Mouse (Mus musculus) G1E (cell line): ENCODE data around the gene Rab30. TPM values are rescaled to one million over a fixed set of nuclear protein-coding genes. Genes with fewer than 3 reads are reported as not detected.

Experiments
- ATAC-seq: 2 replicates; pipeline ENCODE4 v1.8.0; 2016; ENCODE audit warnings: mild to moderate bottlenecking; ENCODE audit not compliant: insufficient number of reproducible peaks, poor library complexity, low FRiP score, severe bottlenecking; ENCODE audit errors: extremely low read depth
- DNase-seq: peaks from one replicate; pipeline ENCODE4 v3.0.0; 2012; ENCODE audit warnings: low spot score
- H3K27me3 ChIP-seq: 2 replicates; pipeline ENCODE4 v1.6.1; 2012; ENCODE audit warnings: mild to moderate bottlenecking, low read length, inconsistent platforms; ENCODE audit not compliant: insufficient read depth
- H3K36me3 ChIP-seq: replicated peaks from 2 replicates; pipeline ENCODE3; 2012; ENCODE audit warnings: mild to moderate bottlenecking, inconsistent platforms
- H3K4me1 ChIP-seq: 2 replicates; pipeline ENCODE4 v1.6.1; 2012; ENCODE audit warnings: low read depth, low read length, inconsistent platforms, mixed read lengths; ENCODE audit not compliant: insufficient read depth
- H3K4me3 ChIP-seq: 2 replicates; pipeline ENCODE4 v1.5.1; 2012; ENCODE audit warnings: low read depth, mild to moderate bottlenecking, inconsistent platforms, low read length, moderate library complexity, mixed read lengths
- H3K9me3 ChIP-seq: replicated peaks from 2 replicates; pipeline ENCODE4 v1.6.1; 2012; ENCODE audit warnings: inconsistent platforms
- CTCF ChIP-seq: IDR thresholded peaks from 2 replicates; pipeline ENCODE4 v1.5.1; 2012; ENCODE audit warnings: low read depth, low read length, inconsistent platforms, mixed read lengths
- GATA1 ChIP-seq: IDR thresholded peaks from 2 replicates; pipeline ENCODE4 v1.6.1; 2012; ENCODE audit warnings: borderline replicate concordance, low read length, inconsistent platforms, mixed read lengths
- GATA2 ChIP-seq: IDR thresholded peaks from 2 replicates; pipeline ENCODE4 v1.6.1; 2012; ENCODE audit warnings: low read depth, low read length, inconsistent platforms, borderline replicate concordance
- POLR2AphosphoS5 ChIP-seq: IDR thresholded peaks from 2 replicates; pipeline ENCODE4 v1.6.1; 2012; ENCODE audit warnings: low read depth, low read length, inconsistent platforms; ENCODE audit not compliant: insufficient replicate concordance
- TAL1 ChIP-seq: conservative IDR thresholded peaks from 2 replicates; pipeline ENCODE4 v1.6.1; 2012; ENCODE audit warnings: low read depth, low read length, inconsistent platforms, mixed read lengths
- polyA plus RNA-seq: library from polyadenylated mRNA; stranded (reverse); fragments of >175 nt; gene quantifications from 2 replicates; pipeline ENCODE4 v1.2.3, GENCODE M21; 2012
- total RNA-seq, 2 experiments: library from RNA; stranded (forward) in 1 of 2; stranded (reverse) in 1 of 2; fragments of 200-1000 nt in 1 of 2; fragments of >200 nt in 1 of 2; fragmentation: Nextera tagmentation in 1 of 2; gene quantifications; 2 replicates each; pipeline ENCODE4 v1.2.3; 2014 to 2017

The Rab30 gene
- total and polyA plus RNA-seq, 3 experiments, result 0.08 to 4.4 (median 1.6) TPM

DNA sequence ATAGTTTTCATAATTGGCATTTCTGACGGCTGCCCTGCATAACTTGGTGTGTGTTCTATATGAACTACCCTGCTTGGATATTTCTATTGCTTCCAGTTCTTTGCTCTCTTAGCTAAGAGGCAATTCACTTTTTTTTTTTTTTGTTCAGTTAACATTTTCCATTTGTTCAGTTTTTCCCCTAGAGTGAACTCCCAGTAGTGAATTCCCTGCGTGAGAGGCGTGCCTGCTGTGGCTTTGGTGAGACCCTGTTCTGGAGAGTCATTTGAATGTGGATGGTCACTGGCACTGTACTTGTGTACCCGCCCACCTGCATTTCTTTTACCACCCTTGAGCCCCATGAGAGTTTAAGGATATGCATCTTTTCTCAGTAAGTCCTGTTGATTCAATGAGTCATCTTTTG, 60.8 kb downstream of the Rab30 start:
- no peak for DNase-seq
- H3K4me3 ChIP-seq, result no peak overlapping the region

DNA sequence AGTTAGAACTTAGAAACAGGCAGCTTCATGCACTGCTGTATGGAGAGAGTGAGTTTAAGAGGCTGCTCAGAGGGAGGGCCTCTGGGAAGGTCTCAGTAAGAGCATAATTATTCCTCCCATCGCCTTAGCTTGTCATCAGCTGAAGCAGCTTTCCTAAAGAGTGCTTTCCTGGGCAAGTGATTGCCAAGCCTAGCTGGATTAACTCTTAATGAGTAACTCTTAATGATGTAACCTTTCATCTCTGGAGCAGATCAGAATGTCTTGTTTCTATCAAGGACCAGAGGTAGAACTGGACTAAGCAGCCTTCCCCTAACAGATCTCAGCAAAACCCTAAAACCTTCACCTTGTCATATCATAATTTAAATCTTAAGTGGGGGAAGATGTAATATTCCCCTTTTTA, 61.8 kb downstream of the Rab30 start:
- no peaks in the 10 kb centered on the region for H3K4me1 ChIP-seq
- ATAC-seq, result no peak
- H3K27me3 ChIP-seq, result peaks cover 3% of the 10 kb centered on the region; the same call in 1 of the 2 replicates

More for the DNA sequence above, 60.8 kb downstream of the Rab30 start:
- no peak for ATAC-seq
- TF ChIP-seq CTCF (no peak), TAL1 (no peak), POLR2AphosphoS5 (no peak), GATA2 (no peak), GATA1 (no peak)
- Histone ChIP-seq H3K36me3 (no peaks in the 10 kb centered on the region), H3K27me3 (peaks cover 3% of the 10 kb centered on the region; the same call in 1 of the 2 replicates), H3K9me3 (no peaks in the 10 kb centered on the region), H3K4me1 (no peaks in the 10 kb centered on the region)

GRCm38 (mm10) chr7:92804919-92805668, 63.7 kb downstream of the Rab30 start:
- Histone ChIP-seq H3K4me1 (no peaks in the 10 kb centered on the region), H3K4me3 (no peak overlapping the region), H3K36me3 (no peaks in the 10 kb centered on the region), H3K27me3 (no peaks in the 10 kb centered on the region), H3K9me3 (no peaks in the 10 kb centered on the region)
- DNase-seq, result no peak
- TF ChIP-seq TAL1, result no peak
- no peak for ATAC-seq

More for the DNA sequence above, 61.8 kb downstream of the Rab30 start:
- no peak overlapping the region for H3K4me3 ChIP-seq
- DNase-seq, result no peak
- H3K36me3 ChIP-seq, result no peaks in the 10 kb centered on the region
- H3K9me3 ChIP-seq, result no peaks in the 10 kb centered on the region
- no peak for TF ChIP-seq POLR2AphosphoS5
- TF ChIP-seq CTCF, result no peak
- TF ChIP-seq GATA2, result no peak
- TF ChIP-seq TAL1, result no peak
- no peak for TF ChIP-seq GATA1

- no peak overlapping the region for H3K4me3 ChIP-seq
- no peaks in the 10 kb centered on the region for H3K27me3 ChIP-seq
- ATAC-seq, result no peak
- H3K4me1 ChIP-seq, result no peaks in the 10 kb centered on the region
- DNase-seq, result no peak
- H3K36me3 ChIP-seq, result no peaks in the 10 kb centered on the region
- H3K9me3 ChIP-seq, result no peaks in the 10 kb centered on the region
- TF ChIP-seq POLR2AphosphoS5 (no peak), GATA1 (no peak), CTCF (no peak), TAL1 (no peak), GATA2 (no peak)
These were observed 65.2 kb downstream of the Rab30 start for GRCm38 (mm10) chr7:92806512-92807188.

DNA sequence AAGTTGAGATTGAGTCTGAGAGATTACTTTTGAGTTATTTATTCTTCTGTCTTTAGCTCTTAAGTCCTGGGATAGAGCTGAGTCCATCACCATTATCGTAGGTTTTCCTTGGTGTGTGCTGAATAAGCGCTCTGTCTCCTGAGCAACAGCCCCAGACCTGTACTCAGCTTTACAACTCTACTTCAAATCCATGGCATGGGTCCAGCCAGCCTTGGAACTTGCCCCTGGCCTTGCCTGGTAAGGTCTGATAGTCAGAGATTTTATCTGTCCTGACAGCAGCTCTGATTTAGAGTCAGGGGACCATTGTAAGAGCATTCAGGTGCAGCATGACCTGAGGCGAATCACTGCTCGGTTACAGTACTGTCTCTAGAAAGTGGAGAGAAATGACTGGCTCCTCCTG, 66.1 kb downstream of the Rab30 start:
- ATAC-seq, result no peak
- Histone ChIP-seq H3K36me3 (no peaks in the 10 kb centered on the region), H3K27me3 (no peaks in the 10 kb centered on the region), H3K4me1 (no peaks in the 10 kb centered on the region), H3K9me3 (no peaks in the 10 kb centered on the region), H3K4me3 (no peak overlapping the region)
- TF ChIP-seq CTCF (no peak), GATA2 (no peak), TAL1 (no peak), POLR2AphosphoS5 (no peak), GATA1 (no peak)
- DNase-seq, result no peak

- no peaks in the 10 kb centered on the region for H3K9me3 ChIP-seq
- H3K36me3 ChIP-seq, result no peaks in the 10 kb centered on the region
- DNase-seq (no peak), ATAC-seq (no peak)
- H3K4me3 ChIP-seq, result no peak overlapping the region
- TF ChIP-seq CTCF, result no peak
- no peak for TF ChIP-seq GATA1
- TF ChIP-seq TAL1, result no peak
- TF ChIP-seq POLR2AphosphoS5, result no peak
- TF ChIP-seq GATA2, result no peak
- no peaks in the 10 kb centered on the region for H3K27me3 ChIP-seq
- no peaks in the 10 kb centered on the region for H3K4me1 ChIP-seq
These were observed 70.4 kb downstream of the Rab30 start for GRCm38 (mm10) chr7:92811667-92812279.
